Mouse (Mus musculus): ENCODE data around the gene Adcy1.

DNA sequence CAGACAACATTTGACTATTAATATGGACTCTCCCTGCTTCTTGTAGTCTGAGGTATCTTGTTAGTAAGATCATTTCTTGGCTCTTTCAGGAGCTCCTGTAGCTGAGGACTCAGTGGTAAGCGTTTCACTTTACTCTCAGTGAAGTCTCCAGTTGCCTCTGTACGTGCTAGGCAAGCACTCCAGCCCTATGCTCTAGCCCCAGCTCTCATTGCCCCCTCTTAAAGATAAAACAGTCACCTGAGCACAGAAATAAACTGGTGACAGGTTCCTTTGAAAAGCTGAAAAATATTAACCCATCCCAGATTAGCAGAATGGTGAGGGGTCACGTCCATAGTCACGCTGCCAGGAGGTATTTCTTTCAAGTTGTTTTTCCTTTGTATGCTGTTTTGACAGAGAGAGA, 115.4 kb downstream of the Adcy1 start:
- no peak for TF ChIP-seq CTCF (conservative IDR thresholded peaks at IDR 0.05 in 1 of 2, IDR thresholded peaks at IDR 0.05 in 1 of 2; ENCODE audit: low read depth in 2 of 2, low read length in 2 of 2)
- TF ChIP-seq MAX (IDR thresholded peaks at IDR 0.05; ENCODE audit: low read length), result no peak
- no peak for TF ChIP-seq POLR2A (IDR thresholded peaks at IDR 0.05; ENCODE audit: low read depth, low read length)
- no peak for TF ChIP-seq MAZ (IDR thresholded peaks at IDR 0.05; ENCODE audit: low read depth, low read length)
- no peak for TF ChIP-seq E2F4 (IDR thresholded peaks at IDR 0.05; ENCODE audit: insufficient replicate concordance, low read depth, low read length)
- no peak for TF ChIP-seq IRF4 (IDR thresholded peaks at IDR 0.05; ENCODE audit: low read depth, low read length)
- TF ChIP-seq ZKSCAN1 (IDR thresholded peaks at IDR 0.05; ENCODE audit: borderline replicate concordance, low read depth, low read length), result no peak
